Mouse (Mus musculus) inflammation-experienced regulatory T-cells (primary cell): ENCODE measurements around the gene Pptc7. TPM values are rescaled to one million over a fixed set of nuclear protein-coding genes. Genes with fewer than 3 reads are reported as not detected.

Experiments used
- polyA plus RNA-seq, 2 experiments: library from polyadenylated mRNA; unstranded; fragments of 100-300 nt; shearing (Covaris generic); gene quantifications; one replicate each; pipeline ENCODE4 v1.2.1; 2017

Gene Pptc7
- polyA plus RNA-seq, result 10 to 100 TPM; 44.3 to 60.4 TPM

GRCm38 (mm10) chr5:122284183-122285028 is at the start of gene Pptc7:
TSS of gene Pptc7 (plus strand) at chr5:122284365.

GRCm38 (mm10) chr5:122263933-122264905 is 19.9 kb upstream of the Pptc7 start, which contains the start of gene Tctn1:
TSS of gene Tctn1 (minus strand) at chr5:122264460.

GRCm38 (mm10) chr5:122353807-122354491 is 69.8 kb downstream of the Pptc7 start, which contains the start of the genes Rad9b and Vps29:
TSS of gene Rad9b (minus strand) at chr5:122354233.
TSS of gene Vps29 (plus strand) at chr5:122354369.

GRCm38 (mm10) chr5:122371591-122372191 is 87.5 kb downstream of the Pptc7 start, which contains the start of gene Gpn3:
TSS of gene Gpn3 (plus strand) at chr5:122371876.

GRCm38 (mm10) chr5:122372192-122372769 is 88.1 kb downstream of the Pptc7 start, which contains the start of gene Fam216a:
TSS of gene Fam216a (minus strand) at chr5:122372364.

Other genes starting within 250 kb of the Pptc7 start
- gene Cux2, start 234.3 kb upstream of the Pptc7 start, polyA plus RNA-seq, result 1 to 10 TPM in 1 of 2 experiments, under 1 TPM in 1; 0.35 to 1.0 TPM
- gene Myl2, start 183.4 kb upstream of the Pptc7 start, polyA plus RNA-seq, result 1 to 10 TPM in 1 of 2 experiments, not detected in 1; 2.1 TPM
- 1 to 10 TPM in 1 of 2 experiments, under 1 TPM in 1; 0.48 to 2.1 TPM for gene Ccdc63, start 143.5 kb upstream of the Pptc7 start, polyA plus RNA-seq
- 100 to 1,000 TPM; 356 to 362 TPM for gene Ppp1cc, start 126.1 kb upstream of the Pptc7 start, polyA plus RNA-seq
- 100 to 1,000 TPM in 1 of 2 experiments, 10 to 100 TPM in 1; 84.2 to 149 TPM for gene Hvcn1, start 77.6 kb upstream of the Pptc7 start, polyA plus RNA-seq
- 1 to 10 TPM; 1.7 to 5.1 TPM for gene Tctn1, start 19.9 kb upstream of the Pptc7 start, polyA plus RNA-seq
- gene Rad9b, start 69.9 kb downstream of the Pptc7 start, polyA plus RNA-seq, result 1 to 10 TPM; 2.8 to 6.2 TPM
- gene Vps29, start 70.0 kb downstream of the Pptc7 start, polyA plus RNA-seq, result 100 to 1,000 TPM; 146 to 152 TPM
- 10 to 100 TPM; 72.2 to 80.2 TPM for gene Gpn3, start 87.5 kb downstream of the Pptc7 start, polyA plus RNA-seq
- 10 to 100 TPM; 12.9 to 26.0 TPM for gene Fam216a, start 88.0 kb downstream of the Pptc7 start, polyA plus RNA-seq
- 100 to 1,000 TPM; 450 to 472 TPM for gene Arpc3, start 107.5 kb downstream of the Pptc7 start, polyA plus RNA-seq
- 10 to 100 TPM; 34.4 to 43.3 TPM for gene Anapc7, start 137.3 kb downstream of the Pptc7 start, polyA plus RNA-seq
- gene Atp2a2, start 217.9 kb downstream of the Pptc7 start, polyA plus RNA-seq, result 10 to 100 TPM; 75.5 to 86.6 TPM